Mouse (Mus musculus): ENCODE results near the gene Rft1.

- TF ChIP-seq CTCF (IDR thresholded peaks at IDR 0.05; ENCODE audit: control insufficient read depth, insufficient read depth, insufficient replicate concordance, low read depth, low read length) (no peak), POLR2A (IDR thresholded peaks at IDR 0.05; ENCODE audit: control insufficient read depth, low read depth, low read length) (no peak)
These were observed 22.3 kb upstream of the Rft1 start for GRCm38 (mm10) chr14:30631834-30632233.
